Mouse (Mus musculus): ENCODE data around the gene Vti1b.

DNA sequence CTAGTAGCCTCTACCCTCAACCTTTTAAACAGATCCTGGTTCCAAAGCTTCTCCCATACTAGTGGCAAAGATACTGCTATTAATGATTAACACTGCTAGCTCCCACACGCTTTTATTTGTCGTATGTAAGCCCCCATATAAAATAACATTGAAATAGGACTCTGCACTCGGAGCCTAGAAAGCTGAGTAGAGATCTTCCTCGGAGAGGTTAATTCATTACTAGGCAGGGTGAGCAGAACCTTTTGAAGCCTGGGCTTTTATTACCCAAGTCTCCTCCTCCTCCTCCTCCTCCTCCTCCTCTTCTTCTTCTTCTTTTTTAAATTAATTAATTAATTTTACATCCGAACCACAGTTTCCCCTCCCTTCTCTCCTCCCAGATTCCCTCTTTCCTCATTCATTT is 45.0 kb upstream of the Vti1b start:
- TF ChIP-seq POLR2A (IDR thresholded peaks at IDR 0.05; ENCODE audit: control insufficient read depth, low read depth, low read length) (no peak), CTCF (IDR thresholded peaks at IDR 0.05; ENCODE audit: control insufficient read depth, insufficient read depth, insufficient replicate concordance, low read depth, low read length) (no peak)

Data from testis, adult 2 months (tissue).